Mouse (Mus musculus) intestine, postnatal 0 days (tissue): Measurements from ENCODE around the gene 4930507D05Rik. TPM values are rescaled to one million over a fixed set of nuclear protein-coding genes. Genes with fewer than 3 reads are reported as not detected.
"Not testable (repeated sequence)": the region's sequence is repeated elsewhere in the genome, so short reads cannot be mapped to it uniquely, and the experiment has no call there.

Experiments used
- ATAC-seq: fragments of 200-750 bp; cut with Nextera tagmentation; 2 replicates; pipeline ENCODE4 v1.8.0; 2017; ENCODE audit warnings: mild to moderate bottlenecking, moderate TSS enrichment, moderate library complexity
- H3K27ac ChIP-seq: fragments of 300-500 bp; sonication (generic); 2 replicates; pipeline ENCODE4 v1.5.1; 2014; ENCODE audit warnings: mild to moderate bottlenecking, low read depth, low read length, moderate library complexity
- H3K27me3 ChIP-seq: fragments of 300-500 bp; sonication (generic); replicated peaks from 2 replicates; pipeline ENCODE4 v1.6.1; 2014; ENCODE audit warnings: low read length, mixed read lengths; ENCODE audit not compliant: control insufficient read depth, insufficient read depth
- H3K36me3 ChIP-seq: fragments of 300-500 bp; sonication (generic); 2 replicates; pipeline ENCODE4 v1.6.1; 2014; ENCODE audit warnings: mild to moderate bottlenecking, moderate library complexity; ENCODE audit not compliant: control insufficient read depth, insufficient read depth
- H3K4me1 ChIP-seq: fragments of 300-500 bp; sonication (generic); replicated peaks from 2 replicates; pipeline ENCODE4 v1.6.1; 2014; ENCODE audit warnings: antibody characterized with exemption, low read length, mixed read lengths; ENCODE audit not compliant: control insufficient read depth, insufficient read depth
- H3K4me2 ChIP-seq: fragments of 300-500 bp; sonication (generic); replicated peaks from 2 replicates; pipeline ENCODE4 v1.6.1; 2014; ENCODE audit warnings: low read depth, mild to moderate bottlenecking, moderate library complexity
- H3K4me3 ChIP-seq: fragments of 300-500 bp; sonication (generic); 2 replicates; pipeline ENCODE4 v1.5.1; 2014; ENCODE audit warnings: low read depth, low read length
- H3K9ac ChIP-seq: fragments of 300-500 bp; sonication (generic); 2 replicates; pipeline ENCODE4 v1.6.1; 2014; ENCODE audit warnings: mild to moderate bottlenecking, low read depth, low read length
- H3K9me3 ChIP-seq: fragments of 300-500 bp; sonication (generic); 2 replicates; pipeline ENCODE4 v1.6.1; 2016; ENCODE audit warnings: mixed run types; ENCODE audit not compliant: control insufficient read depth
- CTCF ChIP-seq: sonication (generic); IDR thresholded peaks from 2 replicates; pipeline ENCODE4 v1.5.1; 2016; ENCODE audit warnings: low read depth, mild to moderate bottlenecking, control low read depth, antibody characterized with exemption, moderate library complexity
- WGBS: fragments of 180-500 bp; shearing (Covaris S2); extraction: QIAGEN DNeasy Blood & Tissue Kit; methylation state at CpG from one replicate; pipeline ENCODE4 v1.1.7; 2014; 5-methylcytosine and 5-hydroxymethylcytosine counted together
- polyA plus RNA-seq: library from polyadenylated mRNA; unstranded; fragments of >200 nt; fragmentation: Nextera tagmentation; extraction: Ambion mirVana; gene quantifications from 2 replicates; pipeline ENCODE4 v1.2.1, GENCODE M21; 2015

Gene 4930507D05Rik
- polyA plus RNA-seq, 1 experiment from 2014 or later = 0.14 TPM

DNA sequence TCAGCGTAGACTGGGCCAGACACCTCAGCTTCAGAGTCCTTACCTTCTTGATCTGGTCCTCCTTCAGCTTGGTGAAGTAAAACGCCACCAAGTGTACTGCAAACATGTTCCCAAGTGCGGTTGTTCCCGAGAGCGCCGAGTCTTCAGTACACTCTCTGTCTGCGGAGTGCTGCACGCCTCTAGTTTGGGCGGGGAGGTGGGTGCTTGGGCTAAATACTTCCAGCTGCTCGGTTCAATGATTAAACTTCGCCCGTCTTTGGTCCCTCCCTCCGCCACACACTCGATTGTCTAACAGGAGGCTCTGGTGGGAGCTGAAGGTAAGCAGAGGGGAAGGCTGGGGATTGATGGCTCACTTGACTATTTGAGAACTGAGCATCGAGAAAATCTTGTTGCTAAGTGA, 27.0 kb upstream of the 4930507D05Rik start, which contains the start of gene Hkdc1:
Hkdc1 (minus strand) TSS at position 237 of the 400 bp plus-strand sequence.
- H3K4me1 ChIP-seq = peaks cover 10% of the 10 kb centered on the region
- H3K4me3 ChIP-seq = peak within 1 kb of the TSS; percentile 29
- H3K27me3 ChIP-seq = no peaks in the 10 kb centered on the region
- TF ChIP-seq CTCF = no peak
- WGBS = 27% methylated on average over 15 of the region's 15 CpGs
- peak within 1 kb of the TSS; percentile 37; the same call in 1 of the 2 replicates for H3K9ac ChIP-seq
- H3K27ac ChIP-seq = peak within 1 kb of the TSS; percentile 60
- peak; percentile 36 for ATAC-seq
- peak within 1 kb of the TSS; percentile 56 for H3K4me2 ChIP-seq
- H3K36me3 ChIP-seq = no peaks in the 10 kb centered on the region; the same call in 1 of the 2 replicates
- H3K9me3 ChIP-seq = no peaks in the 10 kb centered on the region

GRCm38 (mm10) chr10:62425081-62425871, 24.0 kb upstream of the 4930507D05Rik start:
- Histone ChIP-seq H3K4me3 (no peak overlapping the region), H3K9ac (no peak overlapping the region), H3K27ac (peak overlapping the region; percentile 75), H3K9me3 (no peaks in the 10 kb centered on the region), H3K4me1 (peaks cover 6% of the 10 kb centered on the region; the same call in 1 of the 2 replicates), H3K4me2 (no peak overlapping the region), H3K36me3 (peaks cover 23% of the 10 kb centered on the region), H3K27me3 (no peaks in the 10 kb centered on the region)
- TF ChIP-seq CTCF = no peak
- peak; percentile 75 for ATAC-seq
- 28% methylated on average over 9 of the region's 9 CpGs for WGBS

DNA sequence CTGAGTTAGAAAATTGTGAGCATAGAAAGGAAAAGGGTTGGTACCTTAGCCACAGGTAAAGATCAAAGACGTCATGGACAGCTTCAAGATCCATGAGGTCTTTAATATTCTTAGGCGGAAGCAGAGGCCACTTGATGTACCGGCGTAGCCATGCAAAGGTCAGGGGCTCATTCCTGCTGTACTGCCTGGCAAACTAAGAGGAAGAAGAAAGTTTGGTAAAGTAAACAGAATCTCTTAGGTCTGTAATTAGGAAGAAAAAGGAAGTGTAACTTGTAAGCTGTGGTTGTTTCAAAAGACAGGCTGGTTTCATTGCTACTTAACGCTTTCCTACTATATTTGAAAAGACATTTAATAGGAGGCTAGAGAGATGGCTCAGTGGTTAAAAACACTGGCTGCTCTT, 18.9 kb upstream of the 4930507D05Rik start:
- 91% methylated on average over 5 of the region's 5 CpGs for WGBS
- no peak for TF ChIP-seq CTCF
- Histone ChIP-seq H3K27ac (no peak overlapping the region), H3K4me3 (no peak overlapping the region), H3K9ac (no peak overlapping the region), H3K4me1 (0 out of 2 replicates have a peak, but pooled peaks cover 3% of the 10 kb centered on the region), H3K36me3 (peaks cover 66% of the 10 kb centered on the region), H3K9me3 (no peaks in the 10 kb centered on the region), H3K27me3 (no peaks in the 10 kb centered on the region), H3K4me2 (no peak overlapping the region)
- ATAC-seq = no peak

DNA sequence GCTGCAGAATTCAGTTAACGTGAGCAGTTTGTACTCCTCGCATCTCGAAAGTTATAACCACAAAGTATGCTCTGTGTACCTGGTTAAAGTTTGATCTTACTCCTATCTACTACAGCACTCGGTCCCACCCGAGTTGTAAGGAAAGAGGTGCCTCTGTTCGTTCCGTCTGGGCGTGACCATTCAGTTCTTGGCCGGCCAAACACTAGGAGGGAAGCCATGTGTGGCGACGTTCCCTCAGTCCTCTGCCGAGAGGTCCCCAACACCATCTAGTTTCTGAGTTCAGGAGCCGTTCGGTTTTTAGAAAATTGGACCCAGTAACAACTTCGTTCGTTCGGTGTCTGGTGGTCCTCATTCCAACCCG, 971 bp downstream of the 4930507D05Rik start:
- H3K9ac ChIP-seq = peak overlapping the region; percentile 88; the same call in 1 of the 2 replicates
- peak overlapping the region; percentile 81 for H3K4me3 ChIP-seq
- H3K27me3 ChIP-seq = no peaks in the 10 kb centered on the region
- H3K27ac ChIP-seq = peak overlapping the region; percentile 75
- ATAC-seq = peak; percentile 48
- 32% methylated on average over 18 of the region's 18 CpGs for WGBS
- no peaks in the 10 kb centered on the region for H3K4me1 ChIP-seq
- peak overlapping the region; percentile 62 for H3K4me2 ChIP-seq
- H3K36me3 ChIP-seq = peaks cover 30% of the 10 kb centered on the region
- H3K9me3 ChIP-seq = no peaks in the 10 kb centered on the region
- no peak for TF ChIP-seq CTCF

DNA sequence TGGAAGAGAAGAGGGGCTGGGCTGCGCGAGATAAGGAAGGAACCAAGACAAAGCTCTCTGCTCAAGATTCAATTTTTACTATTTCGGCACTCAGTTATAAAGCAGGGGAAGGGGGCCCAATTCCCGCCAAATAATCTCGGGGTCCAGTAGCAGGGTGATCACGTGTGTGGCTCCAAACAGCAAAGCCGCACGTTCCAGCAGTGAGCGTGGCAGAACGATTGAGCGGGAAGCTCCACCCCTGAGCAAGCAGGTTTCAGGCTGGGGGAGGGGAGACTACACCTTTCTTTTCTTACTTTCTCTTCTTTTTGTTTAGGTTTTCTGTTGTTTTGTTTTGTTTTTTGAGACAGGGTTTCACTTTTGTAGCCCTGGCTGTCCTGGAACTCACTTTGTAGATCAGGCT, 2.7 kb downstream of the 4930507D05Rik start:
- not testable (repeated sequence) for H3K4me1 ChIP-seq, H3K9me3 ChIP-seq, H3K27ac ChIP-seq, H3K4me3 ChIP-seq, H3K4me2 ChIP-seq, H3K9ac ChIP-seq, H3K27me3 ChIP-seq, ATAC-seq
- H3K36me3 ChIP-seq = peaks cover 28% of the 10 kb centered on the region
- WGBS = 65% methylated on average over 11 of the region's 11 CpGs

GRCm38 (mm10) chr10:62461321-62461720, 12.0 kb downstream of the 4930507D05Rik start:
- H3K27me3 ChIP-seq = no peaks in the 10 kb centered on the region
- no peak overlapping the region for H3K27ac ChIP-seq
- no peaks in the 10 kb centered on the region for H3K9me3 ChIP-seq
- H3K9ac ChIP-seq = no peak overlapping the region
- TF ChIP-seq CTCF = no peak
- peaks cover 71% of the 10 kb centered on the region for H3K36me3 ChIP-seq
- no peak for ATAC-seq
- H3K4me2 ChIP-seq = no peak overlapping the region
- no peak overlapping the region for H3K4me3 ChIP-seq
- no peaks in the 10 kb centered on the region for H3K4me1 ChIP-seq
